Mouse (Mus musculus): ENCODE results near the gene Nxpe3.
A peak's percentile ranks its signal among the peaks of the same experiment; 100 is the strongest.
"Not testable (repeated sequence)": the region's sequence is repeated elsewhere in the genome, so short reads cannot be mapped to it uniquely, and the experiment has no call there.

Nxpe3 gene

DNA sequence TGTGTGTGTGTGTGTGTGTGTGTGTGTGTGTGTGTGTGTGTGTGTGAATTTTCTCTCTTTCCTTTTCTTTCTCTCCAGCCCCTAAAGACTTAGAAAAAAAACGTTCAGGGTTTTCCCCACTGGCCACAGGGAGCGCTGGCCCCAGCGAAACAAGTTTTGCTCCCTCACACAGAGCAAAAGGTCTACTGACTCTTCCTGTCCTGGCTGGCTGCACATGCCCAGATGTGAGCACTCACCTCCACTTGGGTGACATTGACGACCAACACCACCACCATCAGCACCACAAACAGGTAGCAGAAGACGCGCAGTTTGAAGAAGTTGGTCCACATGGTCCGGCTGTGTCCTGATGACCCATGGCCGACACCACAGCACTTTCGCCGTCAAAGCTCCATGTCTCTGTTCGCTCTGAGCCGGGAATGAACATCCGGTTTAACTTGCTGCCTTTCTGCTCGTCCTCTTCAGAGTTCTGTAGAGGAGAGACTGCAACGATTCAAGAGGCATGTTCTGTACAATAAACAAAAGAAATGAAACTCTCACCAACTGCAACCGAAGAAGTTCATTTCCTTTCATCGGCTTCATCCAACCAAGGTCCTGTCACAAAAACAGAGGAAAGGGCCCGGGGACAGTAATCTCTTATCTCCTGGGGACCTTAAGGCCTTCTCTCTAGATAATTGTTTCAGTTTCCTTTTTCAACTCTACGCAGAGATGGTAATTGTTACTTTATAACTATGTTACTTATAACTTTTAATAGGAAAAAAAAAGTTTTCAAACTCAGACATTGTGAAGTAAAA, 4.5 kb downstream of the Nxpe3 start:
- DNase-seq (ENCODE audit: low spot score in 2 of 2) = no peak

DNA sequence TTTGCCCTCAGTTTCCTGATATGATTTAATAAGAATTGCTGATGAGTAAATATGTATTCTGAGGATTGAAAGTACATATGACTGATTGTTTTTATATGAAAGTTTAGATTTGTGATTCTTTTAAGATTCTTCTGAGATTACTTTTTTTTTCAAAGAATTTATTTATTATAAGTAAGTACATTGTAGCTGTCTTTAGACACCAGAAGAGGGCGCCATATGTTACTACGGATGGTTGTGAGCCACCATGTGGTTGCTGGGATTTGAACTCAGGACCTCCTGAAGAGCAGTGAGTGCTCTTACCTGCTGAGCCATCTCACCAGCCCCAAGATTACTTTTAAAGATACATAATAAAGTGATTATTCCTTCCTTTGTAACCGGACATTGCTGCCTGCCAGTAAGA, 5.6 kb downstream of the Nxpe3 start:
- DNase-seq (ENCODE audit: low spot score in 2 of 2) = no peak

DNA sequence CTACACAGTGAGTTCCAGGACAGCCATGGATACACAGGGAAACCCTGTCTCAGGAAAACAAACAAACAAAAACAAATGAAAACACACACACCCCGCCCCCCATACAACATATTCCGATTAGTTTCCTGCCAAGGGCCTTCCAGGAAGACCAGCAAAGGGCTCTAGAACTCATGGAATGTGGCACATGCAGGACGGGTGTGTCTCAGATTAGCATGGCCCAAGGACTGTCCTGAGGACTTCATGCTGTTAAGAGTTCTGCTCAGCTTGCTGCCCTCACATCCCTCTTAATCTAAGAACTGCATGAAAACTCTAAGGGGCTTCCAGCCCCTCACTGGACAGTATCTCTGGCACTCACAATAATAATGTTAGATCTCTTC, 6.5 kb downstream of the Nxpe3 start:
- no peak for DNase-seq (ENCODE audit: low spot score in 2 of 2)

DNA sequence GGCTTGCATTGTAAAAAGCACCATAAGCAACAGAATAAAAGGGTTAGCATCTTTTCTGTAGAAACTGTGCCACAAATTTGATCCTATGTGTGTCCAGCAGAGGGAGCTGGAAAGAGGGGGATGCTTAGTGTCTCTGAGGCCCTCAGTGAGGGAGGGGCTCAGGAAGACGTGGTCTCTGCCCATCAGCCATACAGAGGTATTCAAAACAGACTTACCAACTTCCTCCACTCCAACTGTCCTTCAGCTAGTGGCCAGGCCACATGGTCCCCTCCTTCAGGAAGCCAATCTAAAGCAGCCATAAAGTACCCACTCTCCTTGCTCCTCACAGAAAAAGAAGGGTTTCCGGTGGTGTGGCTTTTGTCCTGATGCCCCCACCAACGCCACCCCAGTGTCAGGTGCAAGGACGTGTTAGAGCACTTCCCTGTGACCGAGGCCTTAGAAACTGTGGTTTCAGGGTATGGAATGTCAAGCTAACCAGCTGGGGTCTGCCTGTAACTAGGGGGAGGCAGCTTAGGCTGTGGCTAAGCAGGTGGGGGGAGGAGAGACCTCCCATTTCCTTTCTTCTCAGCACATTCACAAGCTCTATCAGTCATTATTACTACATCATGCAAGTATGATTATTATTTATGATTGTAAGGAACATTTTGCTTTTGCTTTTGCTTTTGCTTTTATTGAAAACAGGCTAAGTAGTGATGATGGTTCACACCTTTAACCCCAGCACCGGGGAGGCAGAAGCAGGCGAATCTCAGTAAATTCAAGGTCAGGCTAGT, 7.1 kb downstream of the Nxpe3 start:
- no peak for DNase-seq (ENCODE audit: low spot score in 2 of 2)

DNA sequence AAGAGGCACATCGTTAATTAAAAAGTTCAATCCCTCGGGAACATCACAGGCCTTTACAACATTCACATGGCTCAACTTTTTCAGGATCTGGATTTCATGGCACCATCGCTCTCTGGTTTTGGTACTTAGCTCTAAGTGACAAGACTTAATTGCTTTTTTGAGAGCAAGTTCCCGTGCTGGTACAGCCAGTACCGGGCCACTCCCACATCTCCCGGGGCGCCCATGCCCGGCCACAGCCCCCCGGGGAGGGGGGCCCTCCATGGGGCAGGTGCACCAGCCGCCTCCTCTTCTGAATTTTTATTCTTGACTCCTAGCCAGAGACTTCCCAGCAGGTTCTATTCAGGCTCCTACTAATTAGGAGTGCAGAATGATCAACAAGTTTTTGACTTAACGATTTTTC, 10.8 kb downstream of the Nxpe3 start:
- no peak for DNase-seq (ENCODE audit: low spot score in 2 of 2)

DNA sequence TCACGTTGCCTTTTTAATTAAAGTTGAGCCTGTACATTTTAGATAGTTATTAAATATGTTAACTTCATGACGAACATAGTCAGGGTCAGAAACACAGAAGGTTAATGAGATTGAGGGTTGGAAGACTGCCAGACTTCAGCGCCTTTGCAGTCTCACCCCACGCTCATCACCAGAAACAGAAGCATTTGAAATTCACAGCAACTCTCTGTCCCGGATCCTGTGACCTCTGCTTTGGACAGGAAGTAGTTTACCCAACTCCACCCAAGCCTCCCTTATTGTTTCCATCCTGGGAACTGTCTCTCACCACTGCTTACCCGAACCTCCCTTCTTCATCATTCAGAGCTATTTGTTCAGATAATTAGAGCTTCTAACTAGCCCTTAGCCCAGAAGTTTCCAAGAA, 19.1 kb downstream of the Nxpe3 start:
- no peak for DNase-seq (ENCODE audit: low spot score in 2 of 2)

DNA sequence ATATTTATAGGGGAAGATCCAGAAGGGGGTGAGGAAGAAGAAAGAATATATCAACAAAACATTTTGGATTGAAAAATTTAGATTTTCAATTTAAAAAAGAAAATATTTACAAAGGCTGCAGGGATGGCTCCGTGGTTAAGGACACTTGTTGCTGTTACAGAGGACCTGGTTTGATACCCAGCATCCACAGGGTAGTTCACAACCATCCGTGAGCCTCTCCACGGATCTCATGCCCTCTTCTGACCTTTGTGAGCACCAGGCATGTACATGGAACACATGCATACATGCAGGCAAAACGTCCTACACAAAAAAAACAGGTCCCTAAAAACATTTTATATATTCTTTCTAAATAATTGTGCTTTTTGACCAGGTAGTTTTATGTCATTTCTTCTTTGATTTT, 31.3 kb downstream of the Nxpe3 start:
- DNase-seq (ENCODE audit: low spot score in 2 of 2) = no peak

DNA sequence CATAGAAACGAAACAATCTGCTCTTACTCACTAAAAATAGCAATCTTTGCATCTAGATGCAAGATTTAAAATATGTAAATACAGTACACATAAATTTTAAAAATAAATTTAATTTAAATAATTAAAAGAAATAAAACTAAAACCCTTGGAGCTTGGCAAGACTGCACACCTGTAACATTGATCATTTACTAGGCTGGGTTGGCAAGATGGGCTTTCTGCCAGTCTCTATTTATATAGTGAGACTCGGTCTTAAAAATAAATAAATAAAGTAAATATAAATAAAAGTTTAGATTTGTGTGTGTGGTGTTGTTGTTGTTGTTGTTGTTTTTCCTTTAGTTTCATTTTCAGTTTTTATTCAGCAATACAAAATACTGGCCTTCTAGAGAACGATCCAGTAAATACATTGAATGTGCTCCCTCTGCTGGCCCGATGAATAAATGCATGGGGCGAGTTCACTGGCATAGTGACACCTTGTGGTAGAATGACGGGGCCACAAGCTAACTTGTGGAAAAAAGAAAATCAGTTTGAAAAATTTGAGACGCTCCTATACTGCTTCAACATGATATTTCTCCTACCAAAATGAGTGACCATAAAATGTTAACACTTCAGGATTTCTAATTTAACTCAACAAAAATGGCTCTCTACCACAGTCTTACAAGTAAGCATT, 31.8 kb downstream of the Nxpe3 start:
- DNase-seq (ENCODE audit: low spot score in 2 of 2) = peak; percentile 55 to 62

DNA sequence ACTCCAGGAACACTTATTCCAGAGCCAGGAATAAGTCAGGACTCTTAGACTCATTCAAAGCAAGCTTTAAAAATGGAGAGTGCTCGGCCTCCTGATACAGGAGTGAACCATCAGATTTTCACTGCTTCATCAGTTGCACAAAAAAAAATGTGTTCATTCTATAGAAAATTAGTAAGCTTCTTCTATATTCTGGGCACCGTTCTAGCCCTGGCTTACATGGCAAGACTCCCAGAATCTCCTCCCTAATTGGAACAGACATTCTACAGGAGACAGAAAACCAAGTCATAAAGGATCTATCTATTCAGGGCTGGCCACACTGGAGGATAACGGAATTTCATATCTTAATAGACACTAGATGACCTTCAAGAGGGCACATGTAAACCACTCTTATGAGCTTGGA, 34.0 kb downstream of the Nxpe3 start:
- DNase-seq (ENCODE audit: low spot score in 2 of 2) = no peak

DNA sequence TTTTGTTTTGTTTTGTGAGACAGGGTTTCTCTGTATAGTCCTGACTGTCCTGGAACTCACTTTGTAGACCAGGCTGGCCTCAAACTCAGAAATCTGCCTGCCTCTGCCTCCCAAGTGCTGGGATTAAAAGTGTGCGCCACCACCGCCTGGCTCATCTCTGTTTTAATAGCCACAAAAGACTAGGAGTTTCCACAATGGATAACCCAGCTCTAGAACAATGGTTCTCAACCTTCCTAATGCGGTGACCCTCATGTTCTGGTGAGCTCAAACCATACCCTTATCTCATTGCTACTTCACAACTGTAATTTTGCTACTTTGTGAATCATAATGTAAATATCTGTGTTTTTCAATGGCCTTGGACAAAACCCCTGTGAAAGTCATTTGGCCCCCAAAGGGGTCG, 35.7 kb downstream of the Nxpe3 start:
- DNase-seq (ENCODE audit: low spot score in 2 of 2) = not testable (repeated sequence)

DNA sequence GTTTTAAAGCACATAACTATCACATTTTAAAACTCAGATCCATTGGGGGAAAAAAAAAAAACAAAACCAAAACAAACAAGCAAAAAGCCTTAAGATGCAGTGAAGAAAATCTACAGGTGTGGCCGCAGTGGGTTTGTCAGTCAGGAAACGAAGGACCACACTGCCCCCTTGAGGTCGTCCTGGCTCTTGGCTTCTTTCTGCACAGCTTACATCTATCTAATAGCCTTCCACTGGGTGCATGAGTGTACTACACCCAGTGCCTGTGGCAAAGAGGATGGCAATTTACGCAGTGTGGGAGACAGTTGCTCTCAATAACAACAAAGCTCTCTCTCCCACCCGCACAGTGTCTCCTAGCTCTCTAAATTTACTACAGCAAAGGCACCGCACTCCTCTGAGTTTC, 36.6 kb downstream of the Nxpe3 start:
- DNase-seq (ENCODE audit: low spot score in 2 of 2) = peak in 1 of 2 experiments; percentile 36

DNA sequence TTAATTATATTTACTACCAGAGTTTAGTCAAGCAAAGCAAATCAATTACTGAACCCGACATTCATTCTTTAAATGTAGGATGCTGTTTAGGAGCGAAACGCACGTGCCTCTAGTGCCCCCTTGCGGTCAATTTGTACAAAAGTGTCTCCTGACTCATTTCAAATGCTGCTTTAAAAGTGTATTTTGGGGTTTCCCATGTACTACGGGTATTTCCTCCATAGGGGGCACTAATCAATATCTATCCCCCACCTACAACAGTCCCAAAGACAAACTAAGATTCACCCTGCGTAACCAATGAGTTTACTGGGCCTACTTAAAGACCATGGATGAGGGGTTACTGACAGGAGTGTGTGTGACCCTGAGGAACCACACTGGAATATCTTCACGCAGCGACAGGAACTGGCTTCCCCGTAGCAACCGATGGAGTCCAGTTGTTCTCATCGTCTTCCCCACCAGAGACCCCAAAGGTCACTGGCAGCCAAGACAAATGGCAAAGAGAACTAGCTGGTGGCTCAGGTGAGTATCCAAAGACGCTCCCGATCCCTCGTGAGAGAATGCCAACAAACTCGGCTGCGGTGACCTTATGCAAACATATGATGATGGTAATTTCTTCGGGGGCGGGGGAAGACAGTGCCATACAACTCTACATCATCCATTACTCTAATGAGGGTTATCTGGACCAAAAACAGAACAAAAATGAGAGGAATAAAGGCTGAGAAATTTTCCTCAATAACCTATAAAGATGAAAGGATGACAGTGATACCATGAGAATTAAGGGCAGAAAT, 42.0 kb downstream of the Nxpe3 start:
- DNase-seq (ENCODE audit: low spot score in 2 of 2) = peak; percentile 25 to 58

DNA sequence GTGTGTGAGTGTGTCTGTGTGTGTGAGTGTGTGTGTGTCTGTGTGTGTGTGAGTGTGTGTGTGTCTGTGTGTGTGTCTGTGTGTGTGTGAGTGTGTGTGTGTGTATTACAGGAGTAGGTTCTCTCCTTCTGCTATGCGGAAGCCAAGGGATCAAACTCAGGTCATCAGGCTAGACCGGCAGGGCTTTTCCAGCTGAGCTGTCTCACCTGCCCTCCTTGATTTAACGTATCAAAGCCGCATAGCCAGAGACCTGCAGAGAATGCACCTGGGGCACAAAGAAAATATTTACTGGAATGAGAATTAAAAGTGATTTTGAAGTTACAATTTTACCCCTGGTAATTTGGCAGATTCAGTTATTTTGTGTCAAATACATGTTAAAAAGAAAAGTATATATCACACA, 42.6 kb downstream of the Nxpe3 start:
- no peak for DNase-seq (ENCODE audit: low spot score in 2 of 2)

DNA sequence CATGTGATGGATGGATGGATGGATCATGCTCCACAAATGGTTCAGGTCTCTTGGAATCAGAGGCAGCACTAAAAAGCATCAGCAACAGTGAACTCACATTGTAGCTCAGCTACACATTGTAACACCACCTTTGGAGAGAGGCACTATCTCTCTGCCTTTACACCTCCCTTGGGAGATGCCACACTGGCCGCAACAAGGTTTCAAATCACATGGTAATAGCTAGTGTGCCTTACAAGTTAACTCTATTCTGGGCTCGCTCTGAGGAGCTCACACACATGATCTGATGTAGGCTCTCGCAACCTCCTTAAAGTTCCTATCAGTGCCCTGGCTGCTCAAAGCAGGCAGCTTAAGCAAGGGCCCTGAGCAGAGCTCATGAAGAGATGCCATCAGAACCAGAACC, 44.6 kb downstream of the Nxpe3 start:
- no peak for DNase-seq (ENCODE audit: low spot score in 2 of 2)

DNA sequence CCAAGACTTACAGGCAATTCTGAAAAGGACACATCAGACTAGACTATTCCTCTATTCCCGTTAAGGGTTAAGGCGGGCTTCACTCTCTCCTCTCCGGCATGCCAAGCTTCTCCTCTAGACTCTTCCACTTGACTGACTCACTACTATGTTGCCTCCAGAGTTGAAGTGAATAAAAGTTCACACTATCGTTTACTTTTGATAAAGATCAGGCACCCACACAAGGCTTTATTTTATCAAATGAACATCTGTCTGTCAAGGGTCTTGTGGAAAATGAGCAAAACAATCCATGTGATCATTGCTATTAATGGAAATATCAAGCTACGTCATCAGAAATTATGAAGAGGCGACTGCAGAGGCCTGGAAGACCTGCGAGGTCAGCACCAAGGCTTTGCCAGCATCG, 47.4 kb downstream of the Nxpe3 start:
- DNase-seq (ENCODE audit: low spot score in 2 of 2) = no peak

DNA sequence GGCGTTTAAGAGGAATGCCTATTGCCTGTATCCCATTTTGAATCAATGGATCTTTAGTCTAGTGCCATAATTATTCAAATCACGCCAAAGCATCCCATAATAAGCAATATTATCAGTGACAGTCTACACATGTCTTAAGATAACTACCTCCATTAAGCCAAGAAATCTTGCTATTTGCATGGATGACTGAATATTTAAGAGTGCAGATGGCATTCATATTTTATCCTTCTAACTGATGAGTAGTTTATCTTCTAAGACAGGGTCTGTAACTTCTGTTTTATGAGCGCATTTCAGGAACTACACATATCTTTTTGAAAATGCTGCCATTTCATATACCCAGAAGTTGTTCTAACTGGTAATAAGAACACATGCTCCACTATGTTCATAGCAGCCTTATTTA, 50.2 kb downstream of the Nxpe3 start:
- DNase-seq (ENCODE audit: low spot score in 2 of 2) = no peak

DNA sequence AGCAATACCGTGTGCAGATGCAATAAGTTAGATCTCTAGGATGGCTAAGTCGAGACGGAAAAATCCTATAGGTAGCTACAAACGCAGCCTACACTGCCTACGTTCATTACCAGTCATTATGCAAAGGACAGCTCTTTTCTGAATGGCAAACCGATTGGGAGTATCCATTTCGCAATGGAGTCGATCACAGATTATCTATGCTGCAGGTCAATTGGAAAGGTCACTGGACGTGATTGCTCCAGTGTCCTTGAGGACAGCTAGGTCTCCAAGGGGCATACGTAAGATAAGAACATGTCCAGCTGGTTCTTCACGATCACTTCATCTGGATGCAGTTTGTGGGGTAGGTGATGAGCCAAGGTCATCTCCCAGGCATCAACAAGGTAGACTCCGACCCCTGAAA, 51.2 kb downstream of the Nxpe3 start:
- no peak for DNase-seq (ENCODE audit: low spot score in 2 of 2)

DNA sequence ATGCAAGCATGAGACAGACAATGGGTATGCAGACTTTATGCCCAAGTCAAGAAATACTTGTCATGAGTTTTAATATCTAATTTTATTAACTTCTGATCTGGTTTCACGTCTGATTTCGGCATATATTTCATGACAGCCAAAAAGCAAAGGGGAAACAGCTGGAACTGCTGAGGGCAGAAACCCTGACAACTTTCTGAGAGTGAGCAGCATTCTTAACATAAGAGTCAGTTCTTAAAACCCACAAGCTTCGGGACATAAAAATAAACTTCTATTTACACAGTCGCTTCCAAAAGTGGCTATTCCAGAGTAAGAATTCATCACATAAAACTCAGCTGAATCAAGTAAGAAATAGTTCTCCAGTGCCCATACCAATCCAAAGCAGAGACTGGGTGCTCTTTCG, 52.0 kb downstream of the Nxpe3 start:
- DNase-seq (ENCODE audit: low spot score in 2 of 2) = no peak

DNA sequence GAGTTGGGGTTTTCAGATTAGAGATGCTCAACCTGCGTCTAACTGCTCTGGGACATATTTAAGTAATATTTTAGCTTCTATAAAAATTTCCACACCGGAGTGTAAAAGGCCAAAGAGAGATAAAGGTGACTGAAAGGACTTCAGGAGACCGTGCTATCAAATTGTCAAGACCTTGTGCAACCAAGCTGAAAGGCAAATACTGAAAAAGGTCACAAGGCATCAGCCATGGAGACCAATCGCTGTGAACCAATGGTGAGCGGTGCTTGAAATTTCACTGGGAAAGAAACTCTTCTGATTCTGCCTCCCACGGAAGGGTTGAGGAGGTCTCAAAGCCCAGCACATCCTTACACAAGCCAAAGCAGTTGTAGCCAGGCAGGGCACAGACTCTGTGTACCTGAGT, 53.6 kb downstream of the Nxpe3 start:
- DNase-seq (ENCODE audit: low spot score in 2 of 2) = no peak

DNA sequence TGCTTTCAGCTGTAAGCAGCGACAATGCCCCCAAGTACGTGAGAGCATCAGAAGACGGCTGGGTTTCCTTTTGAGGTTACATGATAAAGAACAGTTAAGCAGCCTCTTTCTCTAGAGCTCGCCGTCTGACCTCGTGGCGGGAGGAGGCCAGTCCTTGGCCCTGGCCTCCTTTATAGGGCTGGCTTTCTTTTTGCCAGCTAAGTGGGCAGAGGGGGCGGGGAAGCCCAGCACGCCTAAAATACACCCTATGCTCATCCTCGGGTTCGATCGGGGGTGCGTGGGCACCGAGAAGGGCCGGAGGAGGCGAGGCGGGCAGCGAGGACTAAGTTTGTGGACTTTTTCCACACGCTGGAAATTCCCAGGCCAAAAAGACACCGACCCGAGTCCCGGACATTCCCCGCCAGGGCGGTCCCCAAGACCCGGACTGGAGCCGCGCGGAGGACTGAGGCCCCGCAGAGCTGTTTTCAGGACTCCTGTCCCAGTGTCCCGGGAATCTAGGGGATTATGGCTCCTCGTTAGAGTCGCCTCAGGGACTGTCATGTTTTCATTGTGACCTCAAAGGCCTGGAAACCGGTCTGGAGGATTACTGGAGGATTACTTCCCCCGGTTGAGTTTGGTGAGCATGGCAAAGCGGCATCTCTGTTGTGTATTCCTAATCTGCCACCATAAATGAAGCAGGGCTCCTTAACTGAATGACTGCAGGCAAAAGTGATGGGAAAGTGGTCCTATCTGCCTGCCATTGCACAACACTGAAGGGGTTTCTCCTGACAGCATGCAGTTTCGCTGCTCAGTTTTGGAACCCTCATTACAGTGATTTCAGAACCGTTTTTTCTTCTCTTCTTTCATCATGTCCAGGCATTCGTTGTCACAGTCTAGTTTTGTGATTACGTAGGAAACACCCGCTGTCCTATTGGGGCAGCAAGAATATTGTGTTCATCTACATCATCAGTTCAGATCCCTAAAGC, 56.3 kb downstream of the Nxpe3 start, which contains the start of gene Nfkbiz:
TSS of gene Nfkbiz (minus strand) at position 390 of the 965 bp plus-strand sequence.
- peak; percentile 92 to 93 for DNase-seq (ENCODE audit: low spot score in 2 of 2)

DNA sequence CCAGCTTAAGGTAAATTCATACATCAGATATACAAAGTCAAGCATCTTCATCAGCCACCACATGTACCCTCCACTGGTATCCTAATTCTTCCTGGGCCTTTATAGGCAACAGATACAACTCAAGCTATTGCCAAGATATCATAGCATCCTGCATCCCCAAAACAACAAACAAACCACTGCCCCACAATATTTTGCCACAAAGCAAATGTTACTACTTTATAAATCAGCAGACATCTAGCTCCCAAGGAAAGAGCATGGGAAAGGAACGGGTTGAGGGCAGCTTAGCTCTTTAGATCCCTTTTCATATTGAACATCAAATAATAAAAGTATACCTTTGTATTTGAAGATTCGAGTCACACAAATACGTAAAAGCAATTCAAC, 57.0 kb downstream of the Nxpe3 start:
- no peak for DNase-seq (ENCODE audit: low spot score in 2 of 2)

Measured in heart, adult 9 months (tissue).